Mouse (Mus musculus) CH12.LX (cell line): ENCODE measurements at regions not wholly inside any gene's neighbourhood (a gene's known extent, or its start where the extent isn't known, plus 50 kb on each side); places are given as distances from the start of the nearest gene placed in this dataset.

Source experiments
- DNase-seq: peaks from one replicate; pipeline ENCODE4 v3.0.0-alpha.2; 2013; ENCODE audit errors: extremely low read depth
- H3K27ac ChIP-seq: 2 replicates; pipeline ENCODE4 v1.5.1; 2012; ENCODE audit warnings: low read depth, mild to moderate bottlenecking, control low read depth, moderate library complexity; ENCODE audit not compliant: insufficient read depth
- H3K27me3 ChIP-seq: replicated peaks from 2 replicates; pipeline ENCODE3; 2012; ENCODE audit warnings: inconsistent platforms
- H3K36me3 ChIP-seq, 2 experiments: replicated peaks in 1 of 2; 2 replicates each; pipeline versions ENCODE3 to v1.6.1; 2012; ENCODE audit warnings: inconsistent platforms in 1 of 2, low read length in 1 of 2, mild to moderate bottlenecking in 1 of 2, mixed read lengths in 1 of 2, moderate library complexity in 1 of 2; ENCODE audit not compliant: control insufficient read depth in 1 of 2, insufficient read depth in 1 of 2
- H3K4me1 ChIP-seq, 2 experiments: 2 replicates each; pipeline ENCODE4 v1.6.1; 2012; ENCODE audit warnings: inconsistent platforms in 1 of 2, moderate library complexity in 1 of 2; ENCODE audit not compliant: insufficient read depth in 2 of 2, control insufficient read depth in 1 of 2
- H3K4me2 ChIP-seq: 2 replicates; pipeline ENCODE4 v1.6.1; 2012; ENCODE audit warnings: low read depth, mild to moderate bottlenecking, control low read depth; ENCODE audit not compliant: poor library complexity, insufficient read depth, severe bottlenecking
- H3K4me3 ChIP-seq, 3 experiments: fragments of 150-350 bp in 1 of 3; sonication (generic) in 1 of 3; replicated peaks in 1 of 3; 2 replicates each; pipeline versions ENCODE3 to v1.5.1; 2011 to 2012; ENCODE audit warnings: low read depth in 2 of 3, low read length in 2 of 3, mild to moderate bottlenecking in 2 of 3, moderate library complexity in 2 of 3, control low read depth in 1 of 3, improper control_type of control experiment in 1 of 3, inconsistent platforms in 1 of 3, mixed read lengths in 1 of 3; ENCODE audit not compliant: poor library complexity in 1 of 3
- H3K79me2 ChIP-seq: replicated peaks from 2 replicates; pipeline ENCODE4 v1.6.1; 2012; ENCODE audit warnings: mild to moderate bottlenecking, moderate library complexity; ENCODE audit not compliant: control insufficient read depth, poor library complexity, insufficient read depth, severe bottlenecking; ENCODE audit errors: extremely low read depth
- H3K9ac ChIP-seq: 2 replicates; pipeline ENCODE4 v1.6.1; 2012; ENCODE audit warnings: low read depth, mild to moderate bottlenecking, control low read depth, moderate library complexity; ENCODE audit not compliant: insufficient read depth
- H3K9me3 ChIP-seq: replicated peaks from 2 replicates; pipeline ENCODE3; 2012; ENCODE audit warnings: low read length, inconsistent platforms, mixed read lengths
- BHLHE40 ChIP-seq: IDR thresholded peaks from 2 replicates; pipeline ENCODE4 v1.6.1; 2011; ENCODE audit warnings: mild to moderate bottlenecking, low read depth, low read length, improper control_type of control experiment
- CHD1 ChIP-seq: IDR thresholded peaks from 2 replicates; pipeline ENCODE4 v1.6.1; 2012; ENCODE audit warnings: low read depth, low read length, improper control_type of control experiment, inconsistent platforms
- CTCF ChIP-seq, 2 experiments: IDR thresholded peaks in 1 of 2; conservative IDR thresholded peaks in 1 of 2; 2 replicates each; pipeline ENCODE4 v1.5.1; 2011 to 2012; ENCODE audit warnings: low read depth in 2 of 2, low read length in 2 of 2, improper control_type of control experiment in 1 of 2, inconsistent platforms in 1 of 2, mild to moderate bottlenecking in 1 of 2, moderate library complexity in 1 of 2
- ELF1 ChIP-seq: IDR thresholded peaks from 2 replicates; pipeline ENCODE4 v1.6.1; 2014; ENCODE audit warnings: low read depth, mild to moderate bottlenecking, inconsistent platforms, low read length, improper control_type of control experiment
- ETS1 ChIP-seq: conservative IDR thresholded peaks from 2 replicates; pipeline ENCODE4 v1.6.1; 2012; ENCODE audit warnings: low read depth, mild to moderate bottlenecking, inconsistent platforms, low read length, improper control_type of control experiment, moderate library complexity
- GABPA ChIP-seq: IDR thresholded peaks from 2 replicates; pipeline ENCODE4 v1.6.1; 2012; ENCODE audit warnings: low read depth, low read length, improper control_type of control experiment, inconsistent platforms; ENCODE audit not compliant: insufficient replicate concordance
- IRF4 ChIP-seq: IDR thresholded peaks from 2 replicates; pipeline ENCODE4 v1.6.1; 2014; ENCODE audit warnings: low read depth, mild to moderate bottlenecking, inconsistent platforms, low read length, improper control_type of control experiment
- JUN ChIP-seq: IDR thresholded peaks from 2 replicates; pipeline ENCODE4 v1.6.1; 2011; ENCODE audit warnings: low read depth, mild to moderate bottlenecking, low read length, improper control_type of control experiment, moderate library complexity; ENCODE audit not compliant: insufficient read depth
- JUND ChIP-seq: conservative IDR thresholded peaks from 2 replicates; pipeline ENCODE4 v1.6.1; 2011; ENCODE audit warnings: low read depth, low read length, improper control_type of control experiment
- MEF2A ChIP-seq: IDR thresholded peaks from 2 replicates; pipeline ENCODE4 v1.6.1; 2014; ENCODE audit warnings: low read depth, mild to moderate bottlenecking, inconsistent platforms, low read length, improper control_type of control experiment, borderline replicate concordance
- MXI1 ChIP-seq: IDR thresholded peaks from 2 replicates; pipeline ENCODE4 v1.6.1; 2011; ENCODE audit warnings: mild to moderate bottlenecking, low read depth, low read length, improper control_type of control experiment
- NELFE ChIP-seq: IDR thresholded peaks from 2 replicates; pipeline ENCODE4 v1.6.1; 2011; ENCODE audit warnings: low read depth, low read length, improper control_type of control experiment
- PAX5 ChIP-seq: IDR thresholded peaks from 2 replicates; pipeline ENCODE4 v1.6.1; 2012; ENCODE audit warnings: low read length, inconsistent platforms, mixed read lengths
- POLR2AphosphoS2 ChIP-seq: IDR thresholded peaks from 2 replicates; pipeline ENCODE4 v1.6.1; 2011; ENCODE audit warnings: low read depth, low read length, improper control_type of control experiment
- RAD21 ChIP-seq: IDR thresholded peaks from 2 replicates; pipeline ENCODE4 v1.6.1; 2011; ENCODE audit warnings: low read depth, mild to moderate bottlenecking, low read length, improper control_type of control experiment, moderate library complexity
- RCOR1 ChIP-seq: conservative IDR thresholded peaks from 2 replicates; pipeline ENCODE4 v1.6.1; 2012; ENCODE audit warnings: low read depth, mild to moderate bottlenecking, inconsistent platforms, low read length, improper control_type of control experiment
- SMC3 ChIP-seq: IDR thresholded peaks from 2 replicates; pipeline ENCODE4 v1.6.1; 2011; ENCODE audit warnings: low read depth, low read length, improper control_type of control experiment
- TCF12 ChIP-seq: IDR thresholded peaks from 2 replicates; pipeline ENCODE4 v1.6.1; 2014; ENCODE audit warnings: low read depth, mild to moderate bottlenecking, inconsistent platforms, low read length, improper control_type of control experiment
- UBTF ChIP-seq: IDR thresholded peaks from 2 replicates; pipeline ENCODE4 v1.6.1; 2012; ENCODE audit warnings: low read depth, mild to moderate bottlenecking, inconsistent platforms, low read length, improper control_type of control experiment, moderate library complexity
- USF1 ChIP-seq: IDR thresholded peaks from 2 replicates; pipeline ENCODE4 v1.6.1; 2014; ENCODE audit warnings: low read depth, mild to moderate bottlenecking, inconsistent platforms, low read length, improper control_type of control experiment
- USF2 ChIP-seq: conservative IDR thresholded peaks from 2 replicates; pipeline ENCODE4 v1.6.1; 2011; ENCODE audit warnings: low read depth, low read length, improper control_type of control experiment
- ZC3H11A ChIP-seq: IDR thresholded peaks from 2 replicates; pipeline ENCODE4 v1.6.1; 2012; ENCODE audit warnings: low read depth, mild to moderate bottlenecking, inconsistent platforms, low read length, improper control_type of control experiment
- ZMIZ1 ChIP-seq: IDR thresholded peaks from 2 replicates; pipeline ENCODE4 v1.6.1; 2012; ENCODE audit warnings: low read depth, mild to moderate bottlenecking, inconsistent platforms, low read length, improper control_type of control experiment
- dilution Hi-C: fragments of 300-500 bp; cut with MboI; formaldehyde crosslinking; loops from 2 replicates; pipeline ENCODE4 v1.14.3; 2020; ENCODE audit warnings: low sequenced_read_pairs; ENCODE audit not compliant: extremely low pct_unique_long_range_greater_than_20kb, extremely low pct_ligation_motif_present
- in situ Hi-C: fragments of 300-500 bp; cut with MboI; formaldehyde crosslinking; loops from 3 replicates; pipeline ENCODE4 v1.14.3; 2019; ENCODE audit warnings: low sequenced_read_pairs, low pct_ligation_motif_present, low pct_unique_long_range_greater_than_20kb, mixed read lengths

GRCm38 (mm10) chr4:31274131-31274530, 689.8 kb upstream of the Map3k7 start:
- dilution Hi-C loops = no loop called here
- no peaks in the 10 kb centered on the region for H3K79me2 ChIP-seq
- H3K27ac ChIP-seq = no peak overlapping the region
- in situ Hi-C loops = no loop called here
- DNase-seq = no peak
- H3K9me3 ChIP-seq = peaks cover 27% of the 10 kb centered on the region
- H3K36me3 ChIP-seq = no peaks in the 10 kb centered on the region
- no peak for TF ChIP-seq POLR2AphosphoS2
- no peak for TF ChIP-seq MEF2A
- TF ChIP-seq ETS1 = no peak
- no peak for TF ChIP-seq NELFE
- TF ChIP-seq PAX5 = no peak
- no peak for TF ChIP-seq ZMIZ1
- no peak for TF ChIP-seq JUN
- TF ChIP-seq RCOR1 = no peak
- no peak for TF ChIP-seq USF1
- TF ChIP-seq MXI1 = no peak
- TF ChIP-seq BHLHE40 = no peak
- no peaks in the 10 kb centered on the region for H3K27me3 ChIP-seq
- H3K4me1 ChIP-seq = no peaks in the 10 kb centered on the region
- H3K9ac ChIP-seq = no peak overlapping the region
- no peak overlapping the region for H3K4me2 ChIP-seq
- H3K4me3 ChIP-seq = no peak overlapping the region

- no peaks in the 10 kb centered on the region for H3K36me3 ChIP-seq
- dilution Hi-C loops (no loop called here), in situ Hi-C loops (no loop called here)
- no peak overlapping the region for H3K9ac ChIP-seq
- H3K9me3 ChIP-seq = peaks cover 28% of the 10 kb centered on the region
- H3K4me2 ChIP-seq = no peak overlapping the region
- TF ChIP-seq CHD1 = no peak
- TF ChIP-seq CTCF (conservative IDR thresholded peaks at IDR 0.05 in 1 of 2, IDR thresholded peaks at IDR 0.05 in 1 of 2; ENCODE audit: low read depth in 2 of 2, low read length in 2 of 2) = no peak
- TF ChIP-seq ETS1 = no peak
- no peak for TF ChIP-seq TCF12
- TF ChIP-seq ZMIZ1 = no peak
- TF ChIP-seq ELF1 = no peak
- TF ChIP-seq SMC3 = no peak
- no peak for TF ChIP-seq PAX5
- TF ChIP-seq MXI1 = no peak
- TF ChIP-seq JUND = no peak
- no peak for TF ChIP-seq RAD21
- no peak for TF ChIP-seq ZC3H11A
- TF ChIP-seq UBTF = no peak
- no peak for TF ChIP-seq RCOR1
- TF ChIP-seq GABPA = no peak
- no peak for TF ChIP-seq POLR2AphosphoS2
- TF ChIP-seq NELFE = no peak
- no peak for TF ChIP-seq IRF4
- TF ChIP-seq USF2 = no peak
- H3K27me3 ChIP-seq = no peaks in the 10 kb centered on the region
- no peak for DNase-seq
- H3K79me2 ChIP-seq = no peaks in the 10 kb centered on the region
- H3K4me3 ChIP-seq = no peak overlapping the region
- H3K4me1 ChIP-seq = no peaks in the 10 kb centered on the region
- no peak overlapping the region for H3K27ac ChIP-seq
Measured at GRCm38 (mm10) chr4:31290301-31290975, 673.5 kb upstream of the Map3k7 start.
